Mouse (Mus musculus) adrenal gland, adult 18-20 months (tissue): ENCODE measurements around the gene Esr1. TPM values are rescaled to one million over a fixed set of nuclear protein-coding genes. Genes with fewer than 3 reads are reported as not detected.

Experiments used
- DNase-seq, 2 experiments: peaks; one replicate each; pipeline ENCODE4 v3.0.0; 2021 to 2022; ENCODE audit warnings: low spot score in 2 of 2
- total RNA-seq, 2 experiments: library from RNA; stranded (reverse); gene quantifications; 1 replicate in 1 of 2; 2 replicates in 1 of 2; pipeline ENCODE4 v1.2.3; 2021

Esr1 gene
- total RNA-seq, 2 experiments from 2014 or later, result 19.7 to 28.7 TPM

GRCm38 (mm10) chr10:4787003-4787628 is 175.7 kb downstream of the Esr1 start:
- no peak for DNase-seq

GRCm38 (mm10) chr10:4798268-4798808 is 186.9 kb downstream of the Esr1 start:
- DNase-seq, result no peak

- DNase-seq, result no peak
Measured at GRCm38 (mm10) chr10:4824366-4824765, 213.0 kb downstream of the Esr1 start.

- DNase-seq, result no peak
Measured at GRCm38 (mm10) chr10:4830592-4830991, 219.2 kb downstream of the Esr1 start.

- DNase-seq, result no peak
Measured at GRCm38 (mm10) chr10:4838099-4838498, 226.7 kb downstream of the Esr1 start.

- no peak for DNase-seq
Measured at GRCm38 (mm10) chr10:4841039-4841438, 229.6 kb downstream of the Esr1 start.

GRCm38 (mm10) chr10:4847523-4847922 is 236.1 kb downstream of the Esr1 start:
- no peak for DNase-seq

GRCm38 (mm10) chr10:4849881-4850280 is 238.5 kb downstream of the Esr1 start:
- no peak for DNase-seq

- DNase-seq, result no peak
Measured at GRCm38 (mm10) chr10:4875076-4875737, 263.8 kb downstream of the Esr1 start.

GRCm38 (mm10) chr10:4881391-4881790 is 270.0 kb downstream of the Esr1 start:
- DNase-seq, result no peak

- no peak for DNase-seq
Measured at GRCm38 (mm10) chr10:4885506-4885905, 274.1 kb downstream of the Esr1 start.

- DNase-seq, result no peak
Measured at GRCm38 (mm10) chr10:4885961-4886360, 274.6 kb downstream of the Esr1 start.

GRCm38 (mm10) chr10:4893475-4893874 is 282.1 kb downstream of the Esr1 start:
- no peak for DNase-seq

GRCm38 (mm10) chr10:4897789-4898188 is 286.4 kb downstream of the Esr1 start:
- no peak for DNase-seq

GRCm38 (mm10) chr10:4900324-4900723 is 288.9 kb downstream of the Esr1 start:
- DNase-seq, result no peak

- no peak for DNase-seq
Measured at GRCm38 (mm10) chr10:4909271-4909670, 297.9 kb downstream of the Esr1 start.

- no peak for DNase-seq
Measured at GRCm38 (mm10) chr10:4910451-4910850, 299.1 kb downstream of the Esr1 start.

- DNase-seq, result no peak
Measured at GRCm38 (mm10) chr10:4919046-4919445, 307.7 kb downstream of the Esr1 start.

GRCm38 (mm10) chr10:4923616-4924015 is 312.2 kb downstream of the Esr1 start:
- DNase-seq, result no peak

- DNase-seq, result no peak
Measured at GRCm38 (mm10) chr10:4924391-4924790, 313.0 kb downstream of the Esr1 start.

- DNase-seq, result no peak
Measured at GRCm38 (mm10) chr10:4943148-4943547, 331.8 kb downstream of the Esr1 start.

- no peak for DNase-seq
Measured at GRCm38 (mm10) chr10:4944725-4945124, 333.3 kb downstream of the Esr1 start.

GRCm38 (mm10) chr10:4965768-4966167 is 354.4 kb downstream of the Esr1 start:
- DNase-seq, result no peak
